Mouse (Mus musculus) right cerebral cortex, postnatal 36 days (tissue): Measurements from ENCODE around the gene Sugct.

Source experiments
- DNase-seq, 2 experiments: peaks; one replicate each; pipeline ENCODE4 v3.0.0; 2022; ENCODE audit warnings: low spot score in 2 of 2, mixed read lengths in 1 of 2

Gene Sugct

GRCm38 (mm10) chr13:17038341-17038740, 657.0 kb downstream of the Sugct start:
- no peak for DNase-seq

DNA sequence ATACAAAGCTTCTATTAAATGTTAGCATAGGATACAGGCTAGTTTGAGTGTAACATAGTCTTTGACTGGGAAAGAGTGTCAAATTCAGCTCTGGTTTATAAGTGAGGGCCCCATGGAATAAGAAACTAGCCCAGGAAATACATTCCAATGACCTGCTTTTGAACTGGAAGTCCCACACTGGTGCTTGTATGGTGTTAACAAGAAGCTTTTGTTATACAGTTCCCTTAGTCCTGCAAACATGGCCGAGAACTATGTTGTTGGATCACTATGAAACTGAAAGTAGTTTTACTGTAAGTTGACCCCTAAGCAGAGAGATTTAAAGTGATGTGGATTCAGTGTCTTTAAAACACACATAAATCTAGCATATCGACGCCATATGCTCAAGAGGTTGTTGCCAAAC, 657.5 kb downstream of the Sugct start:
- DNase-seq, result no peak

DNA sequence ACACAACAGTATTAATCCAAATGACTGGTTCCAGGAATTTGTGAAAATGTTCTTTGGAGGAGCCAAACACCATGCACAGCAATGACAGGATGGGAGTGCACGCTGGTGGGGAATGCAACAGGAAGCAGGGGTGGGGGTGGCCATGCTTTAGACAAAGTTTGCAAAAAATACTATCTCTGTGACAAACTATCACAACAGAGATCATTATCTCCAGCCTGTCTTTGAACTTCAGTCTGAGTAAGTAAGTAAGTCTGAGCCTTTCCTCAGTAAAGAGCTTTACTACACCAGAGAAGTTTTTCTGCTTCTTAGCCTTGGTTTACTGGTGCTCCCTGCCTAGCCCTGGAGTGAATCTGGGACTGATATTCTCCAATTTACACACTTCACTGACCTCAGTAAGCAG, 664.6 kb downstream of the Sugct start:
- DNase-seq, result no peak

GRCm38 (mm10) chr13:17028595-17028994, 666.8 kb downstream of the Sugct start:
- peak; percentile 14 to 24 for DNase-seq

DNA sequence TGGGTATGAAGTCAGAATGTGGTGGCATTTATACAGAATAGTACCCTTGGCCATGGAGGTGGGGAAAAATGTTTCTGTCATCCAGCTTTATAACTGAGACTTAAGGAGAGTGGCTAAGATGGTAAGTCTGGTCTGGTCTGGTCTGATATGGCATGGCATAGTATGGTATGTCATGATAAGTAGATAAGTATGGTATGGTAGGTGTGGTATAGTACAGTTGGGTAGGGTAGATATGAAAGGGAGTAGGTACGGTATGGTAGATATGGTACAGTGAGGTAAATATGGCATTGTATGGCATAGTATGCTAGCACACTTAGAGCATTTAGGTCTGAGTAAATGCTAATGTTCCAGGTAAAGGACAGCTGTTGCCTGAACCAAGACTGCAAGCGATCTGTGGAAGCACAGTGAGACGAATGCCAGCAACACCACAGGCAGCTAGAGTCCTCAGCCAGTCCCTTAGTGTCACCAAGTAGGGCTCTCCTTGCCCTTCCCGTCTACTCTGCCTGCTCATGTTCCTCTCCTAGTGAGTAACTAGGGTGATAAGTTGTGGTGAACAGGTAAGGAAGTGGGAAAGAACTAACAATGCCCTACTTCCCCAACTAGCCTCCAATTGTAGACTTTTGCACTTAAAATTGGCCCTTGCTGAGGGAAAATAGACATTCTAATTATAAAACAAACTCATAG, 667.4 kb downstream of the Sugct start:
- no peak for DNase-seq

DNA sequence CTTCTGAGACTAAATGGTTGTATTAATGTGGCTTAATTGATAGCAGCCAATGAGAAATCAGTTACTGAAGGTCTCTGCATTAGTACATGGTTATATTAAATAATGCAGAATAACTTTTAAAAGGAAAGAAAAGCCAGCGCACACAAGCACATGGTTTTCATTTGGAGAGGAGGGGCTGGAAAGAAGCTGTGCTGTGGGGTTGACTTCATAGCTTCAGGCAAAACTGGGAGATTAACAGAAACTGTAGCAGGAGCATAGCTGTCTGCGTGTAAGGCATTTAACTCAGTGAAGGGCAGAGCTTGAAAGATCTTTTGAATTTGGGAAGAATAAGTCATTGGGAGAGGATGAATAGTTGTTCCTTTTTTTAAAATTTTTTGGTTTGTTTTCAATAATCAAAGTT, 668.4 kb downstream of the Sugct start:
- no peak for DNase-seq

GRCm38 (mm10) chr13:16996464-16996863, 698.9 kb downstream of the Sugct start:
- DNase-seq, result no peak

- no peak for DNase-seq
Observed at GRCm38 (mm10) chr13:16995321-16995720, 700.0 kb downstream of the Sugct start.

GRCm38 (mm10) chr13:16977743-16978142, 717.6 kb downstream of the Sugct start:
- DNase-seq, result peak; percentile 69 to 84

- DNase-seq, result no peak
Observed at GRCm38 (mm10) chr13:16971277-16971676, 724.1 kb downstream of the Sugct start.

GRCm38 (mm10) chr13:16968995-16969394, 726.4 kb downstream of the Sugct start:
- DNase-seq, result no peak

DNA sequence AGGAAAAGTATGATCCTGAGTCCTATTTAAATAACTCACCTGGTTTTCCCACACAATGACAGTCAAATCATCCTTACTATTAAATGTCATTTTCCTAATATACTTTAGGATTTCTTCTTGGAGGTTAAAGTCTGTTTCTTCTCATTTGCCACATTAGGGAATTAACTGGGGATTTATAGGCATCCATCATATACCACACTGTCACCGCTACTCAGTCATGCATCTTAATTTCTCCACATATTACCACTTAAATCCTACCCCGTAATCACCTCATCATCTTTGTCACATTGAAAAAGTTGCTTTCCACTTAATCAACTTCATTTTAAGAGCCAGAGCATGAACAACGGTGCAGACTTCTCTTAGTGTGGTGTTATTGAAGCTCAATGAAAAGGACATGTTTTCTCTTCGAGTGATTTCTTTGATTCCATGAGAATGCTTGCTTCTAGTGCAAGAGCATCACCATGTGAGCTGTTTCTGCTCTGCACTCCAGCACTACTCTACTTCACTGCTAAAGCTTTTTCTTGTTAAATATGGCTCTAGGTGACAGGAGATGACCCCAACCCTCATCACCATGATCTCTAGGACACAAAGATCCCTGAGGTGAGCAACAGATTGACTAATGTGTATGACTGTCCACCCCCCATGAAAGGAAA, 730.4 kb downstream of the Sugct start:
- DNase-seq, result no peak

DNA sequence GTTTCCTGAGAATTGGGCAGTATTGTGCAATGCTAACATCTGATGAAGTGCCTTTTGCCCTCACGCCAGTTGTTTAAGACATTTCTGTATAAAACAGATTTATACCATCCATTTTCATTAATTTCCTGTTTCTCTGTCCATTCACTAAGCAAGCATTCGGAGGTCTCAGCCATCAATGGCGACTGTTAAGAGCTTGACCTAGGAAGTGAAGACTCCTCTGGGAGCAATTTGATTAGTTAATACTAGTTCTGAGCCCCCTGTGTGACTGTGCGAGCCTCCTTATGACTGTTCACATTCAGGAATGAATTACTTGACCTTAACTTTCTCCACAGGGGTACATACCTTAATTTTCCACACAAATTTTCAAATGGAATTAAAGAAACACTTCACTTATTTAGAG, 743.3 kb downstream of the Sugct start:
- no peak for DNase-seq

GRCm38 (mm10) chr13:16939466-16939811, 755.9 kb downstream of the Sugct start:
- DNase-seq, result no peak

- no peak for DNase-seq
Observed at GRCm38 (mm10) chr13:16938552-16939465, 756.5 kb downstream of the Sugct start.

GRCm38 (mm10) chr13:16937422-16938202, 757.7 kb downstream of the Sugct start:
- no peak for DNase-seq

DNA sequence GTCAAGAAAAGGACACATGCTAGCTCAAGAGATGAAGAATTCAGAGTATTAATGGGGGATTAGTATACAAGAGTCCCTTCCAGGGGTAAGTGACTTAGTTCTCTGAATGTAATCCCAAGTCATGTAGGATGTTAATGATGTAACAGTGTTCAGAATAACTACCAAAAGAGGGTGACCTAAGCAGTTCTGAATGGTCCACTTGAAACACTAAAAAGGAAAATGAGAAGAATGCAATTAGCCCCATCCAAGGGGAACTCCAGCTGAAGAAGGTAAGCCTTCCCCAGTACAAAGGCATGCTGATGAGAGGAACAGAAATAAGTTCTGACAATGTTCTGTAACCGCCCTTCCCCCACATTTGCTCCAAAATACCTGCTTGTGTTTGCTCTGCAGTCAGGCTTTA, 760.3 kb downstream of the Sugct start:
- no peak for DNase-seq

GRCm38 (mm10) chr13:16933600-16933999, 761.8 kb downstream of the Sugct start:
- no peak for DNase-seq

GRCm38 (mm10) chr13:16921305-16921704, 774.0 kb downstream of the Sugct start:
- DNase-seq, result no peak

- DNase-seq, result no peak
Observed at GRCm38 (mm10) chr13:16915697-16916096, 779.7 kb downstream of the Sugct start.

GRCm38 (mm10) chr13:16912214-16912613, 783.1 kb downstream of the Sugct start:
- no peak for DNase-seq

DNA sequence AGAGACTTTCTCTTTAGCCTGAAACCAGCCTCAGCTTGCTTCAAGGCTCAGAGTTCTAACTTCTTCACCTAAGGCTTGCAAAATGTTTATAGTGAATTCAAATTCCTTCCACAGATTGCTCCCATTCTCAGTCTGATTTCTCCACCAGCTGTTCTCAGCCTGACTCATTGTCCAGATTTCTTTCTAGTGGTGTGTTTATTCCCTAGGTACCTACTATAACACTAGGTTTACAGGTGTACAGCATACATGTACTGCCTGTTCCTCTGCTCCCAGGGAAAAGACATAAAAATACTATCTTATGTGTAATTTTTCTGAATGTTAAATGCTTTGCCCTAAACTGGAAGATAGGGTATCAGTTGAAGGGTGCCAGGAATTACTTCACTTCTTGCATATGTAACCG, 788.4 kb downstream of the Sugct start:
- DNase-seq, result no peak
